Mouse (Mus musculus): ENCODE measurements around the gene Ttc7b. TPM values are rescaled to one million over a fixed set of nuclear protein-coding genes. Genes with fewer than 3 reads are reported as not detected.

Gene Ttc7b
- total RNA-seq, 2 experiments from 2014 or later, result 224 to 230 TPM

DNA sequence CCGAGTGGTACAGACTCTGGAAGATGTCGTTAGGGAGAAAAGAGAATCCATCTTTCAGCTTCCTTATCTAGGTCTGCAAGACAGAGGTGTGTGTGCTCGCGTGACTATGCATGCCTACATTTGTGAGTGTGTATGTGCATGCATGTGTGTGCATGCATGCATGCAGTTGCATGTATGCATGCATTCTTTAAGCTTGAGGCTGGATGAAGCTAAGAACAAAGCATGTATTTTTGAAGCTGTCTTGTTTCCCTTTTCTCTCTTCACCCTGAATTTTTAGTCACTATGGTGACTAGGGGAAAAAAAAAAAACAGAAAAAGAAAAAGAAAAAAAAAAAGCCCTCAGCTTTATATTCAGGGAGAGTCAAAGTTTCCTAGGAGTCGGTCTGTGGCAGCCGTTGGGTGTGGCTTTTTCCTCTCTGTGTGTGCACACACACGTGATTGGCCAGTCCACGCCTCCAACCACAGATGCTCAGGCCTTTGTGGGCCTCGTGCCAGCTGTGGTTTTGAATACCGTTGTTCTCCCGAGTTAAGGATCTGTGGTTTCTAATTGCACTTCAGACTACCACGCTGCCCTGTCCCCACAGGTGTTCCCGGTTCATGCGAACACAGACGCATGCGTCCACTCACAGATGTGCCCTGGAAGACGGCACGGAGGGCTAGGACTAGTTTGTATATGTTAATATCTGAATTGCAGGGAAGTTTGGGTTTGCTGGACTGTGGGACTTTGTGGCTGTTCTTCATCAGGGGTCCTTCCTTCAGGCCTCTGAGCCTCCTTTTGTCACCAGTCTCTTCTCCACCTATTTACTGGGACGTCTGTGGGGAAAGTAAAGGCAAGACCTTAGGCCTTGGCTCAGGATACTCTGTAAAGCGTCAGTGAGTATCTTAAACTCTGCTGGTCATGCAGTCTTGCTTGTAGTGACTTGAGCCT lies 243.8 kb downstream of the Ttc7b start:
- peak; percentile 73 to 82 for DNase-seq (ENCODE audit: low spot score in 2 of 2)
- intact Hi-C loops (cut with DNase I), result no loop called here

DNA sequence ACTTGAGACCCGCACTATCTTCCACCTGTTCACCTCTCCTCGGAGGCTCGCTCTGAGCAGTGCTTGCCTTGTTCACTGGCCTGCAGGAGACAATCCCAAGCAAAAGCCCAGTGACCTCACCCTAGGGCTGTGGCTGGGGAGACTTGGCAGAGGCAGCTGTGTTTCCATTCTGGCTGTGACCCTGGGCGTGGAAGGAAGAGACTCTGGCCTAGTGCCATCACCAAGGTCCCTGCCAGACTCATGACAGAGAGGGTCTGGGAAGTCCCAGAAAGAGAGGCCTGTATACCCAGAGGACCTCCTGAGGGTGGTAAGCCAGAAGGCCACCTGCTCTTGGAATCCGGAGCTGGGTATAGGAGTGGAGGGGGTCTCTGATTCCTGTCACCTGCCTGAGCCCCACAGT lies 244.8 kb downstream of the Ttc7b start:
- DNase-seq (ENCODE audit: low spot score in 2 of 2), result no peak
- intact Hi-C loops (cut with DNase I), result no loop called here

DNA sequence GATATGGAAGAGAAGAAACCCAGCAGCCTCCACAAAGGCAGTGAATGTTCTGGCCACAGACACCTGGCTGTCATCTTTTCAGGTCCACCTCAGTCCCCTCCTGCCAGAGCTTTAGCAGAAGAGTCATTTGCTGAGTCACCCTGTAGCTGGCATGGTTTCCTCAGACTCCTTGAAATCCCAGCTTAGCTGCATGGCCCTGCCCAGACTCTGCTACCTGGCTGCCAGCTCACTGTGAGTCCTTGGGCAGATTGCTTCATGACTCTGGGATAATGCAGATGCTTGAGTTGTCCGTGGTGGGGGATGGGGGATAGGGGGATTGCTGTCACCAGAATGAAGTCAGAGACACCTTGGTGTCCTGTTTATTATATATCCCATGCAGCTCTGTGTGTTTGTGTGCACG lies 247.6 kb downstream of the Ttc7b start:
- DNase-seq (ENCODE audit: low spot score in 2 of 2), result no peak
- intact Hi-C loops (cut with DNase I), result no loop called here

DNA sequence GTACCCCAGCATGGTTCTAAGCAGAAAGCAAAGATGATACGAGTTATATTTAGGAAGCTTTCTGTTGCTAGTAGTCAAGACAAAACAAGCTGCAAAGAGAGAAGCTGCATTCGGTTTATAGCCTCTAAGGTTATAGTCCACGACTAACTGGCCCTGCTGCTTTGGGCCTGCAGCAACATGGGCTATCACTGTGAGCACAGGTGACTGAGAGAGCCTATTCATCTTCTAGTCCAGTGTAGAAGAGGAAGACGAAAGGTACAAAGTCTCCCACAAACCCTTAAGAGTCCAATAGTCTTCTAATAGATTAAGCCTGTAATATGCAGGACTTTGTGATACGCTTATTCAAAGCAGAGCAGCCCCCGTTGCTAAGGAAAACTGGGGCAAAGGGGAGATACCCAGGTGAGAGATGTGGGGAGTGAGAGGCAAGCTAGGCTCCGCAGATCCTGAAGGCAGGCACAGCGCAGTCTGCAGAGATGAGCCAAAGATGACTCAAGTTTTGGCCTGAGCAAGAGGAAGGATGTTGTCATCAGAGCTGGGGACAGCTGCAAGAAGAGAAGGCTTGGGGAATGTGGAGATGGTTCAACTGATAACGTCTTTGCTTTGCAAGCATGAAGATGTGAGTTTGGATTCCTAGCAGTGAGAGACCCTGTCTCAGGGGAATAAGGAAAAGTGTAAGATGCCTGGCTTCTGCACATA lies 250.5 kb downstream of the Ttc7b start:
- DNase-seq (ENCODE audit: low spot score in 2 of 2), result peak in 1 of 2 experiments; percentile 84
- intact Hi-C loops (cut with DNase I), result loop anchor here (5.0 kb wide), 1 partner anchor 43 kb away; no protein-coding TSS in a partner anchor

DNA sequence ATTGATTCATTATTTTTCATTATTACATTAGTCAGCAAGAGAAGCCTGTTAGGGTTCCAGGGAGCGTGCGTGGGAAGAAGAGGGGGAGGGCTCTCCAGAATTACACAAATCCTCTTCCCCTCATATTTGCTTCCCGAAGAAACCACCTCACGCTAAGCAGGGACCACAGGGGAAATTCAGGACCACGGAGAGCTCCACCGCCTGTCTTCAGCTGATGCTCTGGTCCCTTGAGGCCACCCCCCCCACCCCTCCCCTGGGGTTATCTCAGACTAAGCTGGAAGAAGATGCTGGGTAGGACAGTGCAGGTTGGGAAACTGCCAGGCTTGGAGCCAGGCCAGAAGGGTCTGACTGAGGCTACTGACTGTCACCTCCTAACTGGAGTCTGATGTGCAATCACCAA lies 252.6 kb downstream of the Ttc7b start:
- DNase-seq (ENCODE audit: low spot score in 2 of 2), result no peak
- intact Hi-C loops (cut with DNase I), result loop anchor here (5.0 kb wide), 1 partner anchor 41 kb away; no protein-coding TSS in a partner anchor

DNA sequence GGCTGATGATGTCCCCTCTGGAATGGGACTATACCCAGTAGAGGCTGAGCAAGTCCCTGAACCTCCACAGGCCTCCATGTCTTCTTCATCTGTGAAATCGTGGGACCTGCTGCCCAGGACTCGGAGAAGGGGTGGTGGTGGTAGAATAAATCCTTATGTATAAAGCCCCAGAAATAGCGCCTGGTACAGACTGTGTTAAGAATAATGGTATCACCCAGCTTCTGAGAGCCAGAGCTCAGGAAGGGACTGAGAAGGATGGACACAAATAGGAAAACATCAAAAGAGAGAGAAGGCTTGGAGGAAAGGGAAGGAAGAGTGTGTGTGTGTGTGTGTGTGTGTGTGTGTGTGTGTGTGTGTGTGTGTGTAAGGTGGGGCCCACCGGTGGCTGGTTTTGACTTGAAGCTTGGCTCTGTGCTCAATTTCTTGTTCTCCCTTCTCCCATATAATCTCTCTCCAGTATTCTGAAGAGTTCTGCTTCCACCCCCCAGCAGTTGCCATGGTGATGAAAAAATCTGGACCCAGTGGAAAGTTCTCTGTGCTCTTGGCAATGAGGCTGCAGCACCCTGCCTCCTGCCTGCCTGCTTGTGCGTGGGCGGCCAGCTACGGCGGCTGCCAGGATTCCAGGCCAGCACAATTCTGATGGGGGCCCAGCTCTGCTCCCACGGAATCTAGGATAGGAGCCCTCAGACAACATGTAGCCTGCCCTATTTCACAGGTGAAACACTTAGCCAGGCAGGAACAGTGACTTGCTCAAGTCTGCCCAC lies 254.9 kb downstream of the Ttc7b start:
- DNase-seq (ENCODE audit: low spot score in 2 of 2), result peak; percentile 96 to 99
- intact Hi-C loops (cut with DNase I), result loop anchor here (1.0 to 5.0 kb wide), 4 partner anchors 9 to 87 kb away; no protein-coding TSS in a partner anchor

DNA sequence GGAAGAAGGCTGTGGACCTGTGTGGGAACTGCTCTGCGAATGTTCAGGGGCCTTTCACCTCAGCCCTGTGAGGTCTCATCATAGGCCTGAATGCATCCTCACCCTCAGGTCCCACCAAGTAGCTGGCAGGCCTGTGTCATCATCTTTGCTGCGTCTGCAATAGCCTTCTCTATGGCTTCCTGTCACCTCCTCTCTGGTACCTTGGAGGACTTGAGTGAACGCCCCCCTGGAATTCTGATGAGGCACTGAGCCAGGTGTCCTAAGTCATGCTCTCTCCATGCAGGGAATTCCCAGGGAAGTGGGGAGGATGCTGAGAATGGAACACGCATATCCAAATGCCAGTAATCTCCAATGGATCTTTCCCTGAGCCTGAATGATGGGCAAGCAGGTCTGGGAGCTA lies 255.7 kb downstream of the Ttc7b start:
- intact Hi-C loops (cut with DNase I), result loop anchor here (5.0 kb wide), 1 partner anchor 38 kb away; no protein-coding TSS in a partner anchor
- no peak for DNase-seq (ENCODE audit: low spot score in 2 of 2)

DNA sequence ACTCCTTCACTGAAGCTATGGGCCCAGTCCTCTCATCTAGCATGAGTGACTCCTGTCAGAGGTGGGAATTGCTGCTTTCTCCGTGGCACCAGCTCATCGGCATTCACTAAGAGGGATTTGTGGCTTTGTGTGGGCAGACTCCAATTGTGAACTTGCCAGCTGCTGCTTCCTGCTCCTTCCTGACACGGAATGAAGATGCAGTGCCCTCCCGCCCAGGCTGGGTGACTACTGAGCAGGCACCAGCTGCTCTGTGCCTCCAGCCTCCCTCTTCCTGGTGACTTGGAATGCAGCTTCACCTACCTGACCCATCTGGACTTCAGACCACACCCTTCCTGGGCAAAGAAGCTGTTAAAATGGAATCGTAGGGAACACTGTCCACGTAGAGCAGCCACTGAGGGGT lies 257.8 kb downstream of the Ttc7b start:
- no peak for DNase-seq (ENCODE audit: low spot score in 2 of 2)
- intact Hi-C loops (cut with DNase I), result no loop called here

DNA sequence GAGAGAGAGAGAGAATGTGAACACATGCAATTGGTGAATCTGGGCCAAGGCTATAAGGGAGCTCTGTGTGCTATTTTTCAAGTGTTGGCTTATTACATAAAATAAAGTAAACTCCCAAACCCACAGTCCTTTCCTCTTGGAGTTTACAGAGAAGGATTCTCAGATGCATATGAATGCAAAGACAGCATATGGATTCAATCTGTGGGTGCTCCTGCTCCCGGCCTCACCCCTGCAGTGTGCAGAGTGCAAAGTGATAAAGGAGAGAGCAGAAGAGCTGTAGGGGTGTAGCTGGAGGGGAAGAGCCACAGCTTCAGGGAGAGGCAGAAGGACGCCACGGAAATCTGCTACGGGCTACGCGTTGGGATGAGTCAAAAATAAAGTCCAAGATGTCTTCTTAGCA lies 258.9 kb downstream of the Ttc7b start:
- DNase-seq (ENCODE audit: low spot score in 2 of 2), result peak in 1 of 2 experiments; percentile 69
- intact Hi-C loops (cut with DNase I), result no loop called here

DNA sequence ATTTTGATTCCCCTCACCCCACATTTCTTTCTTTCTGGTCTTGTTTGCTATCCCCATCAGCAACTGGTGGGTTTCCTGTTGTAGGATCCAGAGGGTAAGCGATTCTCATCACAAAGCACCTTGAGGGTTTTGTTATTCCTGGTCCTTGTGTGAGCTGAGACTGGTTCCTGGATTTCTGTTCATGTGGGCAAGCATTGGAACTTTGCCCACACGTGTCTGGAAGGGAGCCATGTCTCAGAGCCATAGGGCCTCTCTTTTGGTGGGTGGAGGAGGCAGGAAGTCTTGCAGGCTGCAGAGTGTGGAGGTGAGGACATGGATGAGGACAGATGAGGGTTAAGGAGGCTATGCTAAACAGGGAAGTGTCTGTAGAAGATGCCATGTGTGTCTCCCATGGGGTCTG lies 260.5 kb downstream of the Ttc7b start:
- intact Hi-C loops (cut with DNase I), result no loop called here
- no peak for DNase-seq (ENCODE audit: low spot score in 2 of 2)

DNA sequence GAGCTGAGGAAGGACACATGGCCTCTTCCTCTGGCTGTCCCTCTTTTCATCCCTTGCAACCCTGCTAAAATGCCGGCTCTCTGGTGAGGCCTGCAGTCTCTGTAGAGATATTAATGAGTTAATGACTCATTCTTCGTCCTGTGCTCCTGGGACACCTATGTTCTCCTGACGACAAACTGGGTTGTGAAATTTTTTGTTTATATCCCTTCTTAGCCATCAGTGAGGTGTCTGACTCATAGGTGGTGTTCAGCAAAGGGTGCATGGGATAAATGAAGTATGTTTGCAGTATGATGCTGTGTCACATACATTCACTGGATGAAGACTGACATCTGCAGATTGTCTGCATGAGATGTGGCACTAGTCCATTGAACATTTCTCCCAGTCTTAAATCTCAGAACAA lies 262.8 kb downstream of the Ttc7b start:
- DNase-seq (ENCODE audit: low spot score in 2 of 2), result no peak
- intact Hi-C loops (cut with DNase I), result no loop called here

DNA sequence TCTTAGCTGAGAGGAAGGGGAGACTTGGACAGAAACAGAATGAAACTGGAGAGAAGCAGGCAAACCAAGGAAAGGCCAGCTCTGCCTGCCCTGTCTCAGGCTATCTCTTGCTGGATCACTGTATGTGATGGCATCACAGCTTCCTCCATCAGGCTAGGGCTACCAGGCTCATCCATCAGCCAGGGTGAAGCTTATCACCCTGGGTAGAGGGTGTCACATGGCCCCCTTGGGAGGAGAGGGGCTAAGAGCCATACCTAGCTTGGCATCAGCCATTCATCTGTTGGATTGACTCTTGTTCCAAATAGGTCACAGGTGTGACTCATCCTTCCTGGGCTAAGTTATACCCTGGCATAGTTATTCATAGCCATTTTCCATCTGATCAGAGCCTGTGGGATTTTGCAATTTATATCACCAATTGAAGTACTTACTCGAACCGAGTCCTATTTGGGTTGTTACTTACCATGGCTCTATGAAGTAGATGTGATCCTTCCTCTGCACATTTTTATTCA lies 265.1 kb downstream of the Ttc7b start:
- no peak for DNase-seq (ENCODE audit: low spot score in 2 of 2)
- intact Hi-C loops (cut with DNase I), result no loop called here

DNA sequence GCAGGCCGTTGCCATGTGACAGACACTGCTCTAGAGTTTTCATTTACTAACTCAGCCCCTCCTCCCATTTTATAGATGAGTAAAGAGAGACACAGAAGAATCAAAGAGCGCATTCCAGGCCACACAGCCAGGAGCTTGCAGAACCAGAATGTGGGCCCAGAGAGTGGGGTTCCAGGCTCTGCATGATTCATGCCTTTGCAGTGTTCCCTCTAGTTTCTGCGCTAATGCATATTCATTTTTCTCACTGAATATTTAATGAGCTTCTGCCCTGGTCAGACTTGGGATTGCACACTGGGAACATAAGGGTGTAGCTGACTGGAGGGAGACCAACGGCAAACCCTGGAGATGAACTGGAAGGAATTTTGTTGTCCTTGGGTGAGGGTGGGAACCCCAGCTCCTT lies 266.2 kb downstream of the Ttc7b start:
- intact Hi-C loops (cut with DNase I), result no loop called here
- peak in 1 of 2 experiments; percentile 91 for DNase-seq (ENCODE audit: low spot score in 2 of 2)

Other genes starting within 250 kb of the Ttc7b start
- 10 to 100 TPM; 17.1 to 23.2 TPM for gene Rps6ka5, start 206.2 kb upstream of the Ttc7b start, total RNA-seq (2021)

Measured in left cerebral cortex, postnatal 25 days (tissue).